Mouse (Mus musculus) limb, embryonic 11.5 days (tissue): Measurements from ENCODE around the gene Thsd7b. TPM values are rescaled to one million over a fixed set of nuclear protein-coding genes. Genes with fewer than 3 reads are reported as not detected.

Experiments used
- ATAC-seq: fragments of 200-750 bp; cut with Nextera tagmentation; 2 replicates; pipeline ENCODE4 v1.8.0; 2017; ENCODE audit warnings: low read depth; ENCODE audit not compliant: insufficient number of reproducible peaks, low FRiP score, low TSS enrichment
- DNase-seq: peaks from one replicate; pipeline ENCODE4 v3.0.0-alpha.2; 2015; ENCODE audit warnings: low spot score
- H3K27ac ChIP-seq: fragments of 300-500 bp; sonication (generic); replicated peaks from 2 replicates; pipeline ENCODE4 v1.5.1; 2014; ENCODE audit warnings: low read depth, mild to moderate bottlenecking, low read length
- H3K27me3 ChIP-seq: fragments of 300-500 bp; sonication (generic); 2 replicates; pipeline ENCODE4 v1.6.1; 2014; ENCODE audit warnings: mild to moderate bottlenecking, low read length, mixed read lengths; ENCODE audit not compliant: control insufficient read depth, insufficient read depth
- H3K36me3 ChIP-seq: fragments of 300-500 bp; sonication (generic); 2 replicates; pipeline ENCODE4 v1.6.1; 2014; ENCODE audit warnings: mild to moderate bottlenecking, low read length, moderate library complexity, mixed read lengths; ENCODE audit not compliant: control insufficient read depth, insufficient read depth
- H3K4me1 ChIP-seq: fragments of 300-500 bp; sonication (generic); 2 replicates; pipeline ENCODE4 v1.6.1; 2014; ENCODE audit warnings: low read length, mixed read lengths; ENCODE audit not compliant: control insufficient read depth, insufficient read depth
- H3K4me2 ChIP-seq: fragments of 300-500 bp; sonication (generic); 2 replicates; pipeline ENCODE4 v1.6.1; 2014; ENCODE audit warnings: low read depth, mild to moderate bottlenecking, moderate library complexity; ENCODE audit not compliant: severe bottlenecking
- H3K4me3 ChIP-seq: fragments of 300-500 bp; sonication (generic); 2 replicates; pipeline ENCODE4 v1.5.1; 2014; ENCODE audit warnings: low read depth, low read length
- H3K9ac ChIP-seq: fragments of 300-500 bp; sonication (generic); 2 replicates; pipeline ENCODE4 v1.6.1; 2014; ENCODE audit warnings: mild to moderate bottlenecking, low read length
- H3K9me3 ChIP-seq: fragments of 300-500 bp; sonication (generic); 2 replicates; pipeline ENCODE4 v1.6.1; 2016; ENCODE audit warnings: low read length; ENCODE audit not compliant: control insufficient read depth
- WGBS: fragments of 180-500 bp; shearing (Covaris S2); extraction: QIAGEN DNeasy Blood & Tissue Kit; methylation state at CpG from one replicate; pipeline ENCODE4 v1.1.7; 2014; 5-methylcytosine and 5-hydroxymethylcytosine counted together
- polyA plus RNA-seq: library from polyadenylated mRNA; unstranded; fragments of >200 nt; fragmentation: Nextera tagmentation; extraction: Ambion mirVana; gene quantifications from 2 replicates; pipeline ENCODE4 v1.2.1, GENCODE M21; 2014

Gene Thsd7b
- polyA plus RNA-seq, 1 experiment from 2014 or later: 0.40 TPM

GRCm38 (mm10) chr1:129357378-129357777 is 84.3 kb downstream of the Thsd7b start:
- no peak for DNase-seq
- Histone ChIP-seq H3K36me3 (no peaks in the 10 kb centered on the region), H3K4me2 (no peak overlapping the region), H3K4me1 (no peaks in the 10 kb centered on the region), H3K9me3 (no peaks in the 10 kb centered on the region), H3K9ac (no peak overlapping the region), H3K27me3 (no peaks in the 10 kb centered on the region), H3K4me3 (no peak overlapping the region), H3K27ac (no peak overlapping the region)
- ATAC-seq: no peak
- whole genome bisulfite sequencing: 81% methylated on average over 2 of the region's 2 CpGs

GRCm38 (mm10) chr1:129363368-129363767 is 90.3 kb downstream of the Thsd7b start:
- no peaks in the 10 kb centered on the region for H3K36me3 ChIP-seq
- no peaks in the 10 kb centered on the region for H3K4me1 ChIP-seq
- no peaks in the 10 kb centered on the region for H3K9me3 ChIP-seq
- H3K4me2 ChIP-seq: no peak overlapping the region
- 86% methylated on average over 4 of the region's 4 CpGs for WGBS
- no peak overlapping the region for H3K4me3 ChIP-seq
- ATAC-seq (no peak), DNase-seq (no peak)
- H3K9ac ChIP-seq: no peak overlapping the region
- H3K27ac ChIP-seq: no peak overlapping the region
- H3K27me3 ChIP-seq: no peaks in the 10 kb centered on the region

- Histone ChIP-seq H3K4me1 (no peaks in the 10 kb centered on the region), H3K9ac (no peak overlapping the region), H3K36me3 (no peaks in the 10 kb centered on the region), H3K9me3 (no peaks in the 10 kb centered on the region), H3K4me3 (no peak overlapping the region), H3K27ac (no peak overlapping the region), H3K27me3 (no peaks in the 10 kb centered on the region), H3K4me2 (no peak overlapping the region)
- no peak for ATAC-seq
- no peak for DNase-seq
Observed at GRCm38 (mm10) chr1:129364828-129365227, 91.7 kb downstream of the Thsd7b start.

GRCm38 (mm10) chr1:129365590-129365989 is 92.5 kb downstream of the Thsd7b start:
- Histone ChIP-seq H3K9ac (no peak overlapping the region), H3K9me3 (no peaks in the 10 kb centered on the region), H3K4me3 (no peak overlapping the region), H3K4me2 (no peak overlapping the region), H3K27me3 (no peaks in the 10 kb centered on the region), H3K27ac (no peak overlapping the region), H3K36me3 (no peaks in the 10 kb centered on the region), H3K4me1 (no peaks in the 10 kb centered on the region)
- WGBS: 73% methylated on average over 1 of the region's 1 CpGs
- DNase-seq: no peak
- no peak for ATAC-seq

- Histone ChIP-seq H3K27ac (no peak overlapping the region), H3K4me3 (no peak overlapping the region), H3K4me1 (no peaks in the 10 kb centered on the region), H3K9me3 (no peaks in the 10 kb centered on the region), H3K4me2 (no peak overlapping the region), H3K27me3 (no peaks in the 10 kb centered on the region), H3K36me3 (no peaks in the 10 kb centered on the region), H3K9ac (no peak overlapping the region)
- DNase-seq (no peak), ATAC-seq (no peak)
Observed at GRCm38 (mm10) chr1:129386479-129386878, 113.4 kb downstream of the Thsd7b start.

GRCm38 (mm10) chr1:129411584-129411983 is 138.5 kb downstream of the Thsd7b start:
- H3K4me1 ChIP-seq: no peaks in the 10 kb centered on the region
- no peak overlapping the region for H3K27ac ChIP-seq
- no peak overlapping the region for H3K4me2 ChIP-seq
- no peaks in the 10 kb centered on the region for H3K9me3 ChIP-seq
- H3K9ac ChIP-seq: no peak overlapping the region
- ATAC-seq (no peak), DNase-seq (no peak)
- H3K4me3 ChIP-seq: no peak overlapping the region
- no peaks in the 10 kb centered on the region for H3K27me3 ChIP-seq
- WGBS: 95% methylated on average over 1 of the region's 1 CpGs
- H3K36me3 ChIP-seq: no peaks in the 10 kb centered on the region

- H3K4me2 ChIP-seq: no peak overlapping the region
- no peak for ATAC-seq
- no peak overlapping the region for H3K27ac ChIP-seq
- no peaks in the 10 kb centered on the region for H3K36me3 ChIP-seq
- no peaks in the 10 kb centered on the region for H3K27me3 ChIP-seq
- no peak overlapping the region for H3K4me3 ChIP-seq
- DNase-seq: no peak
- no peaks in the 10 kb centered on the region for H3K9me3 ChIP-seq
- H3K4me1 ChIP-seq: no peaks in the 10 kb centered on the region
- H3K9ac ChIP-seq: no peak overlapping the region
Observed at GRCm38 (mm10) chr1:129421581-129421980, 148.5 kb downstream of the Thsd7b start.

GRCm38 (mm10) chr1:129464414-129464813 is 191.3 kb downstream of the Thsd7b start:
- Histone ChIP-seq H3K4me1 (no peaks in the 10 kb centered on the region), H3K36me3 (no peaks in the 10 kb centered on the region), H3K27ac (no peak overlapping the region), H3K27me3 (no peaks in the 10 kb centered on the region), H3K4me2 (no peak overlapping the region), H3K4me3 (no peak overlapping the region), H3K9ac (no peak overlapping the region), H3K9me3 (no peaks in the 10 kb centered on the region; the same call in 1 of the 2 replicates)
- no peak for DNase-seq
- WGBS: 83% methylated on average over 2 of the region's 2 CpGs
- no peak for ATAC-seq

- H3K36me3 ChIP-seq: no peaks in the 10 kb centered on the region
- H3K27ac ChIP-seq: no peak overlapping the region
- H3K9ac ChIP-seq: no peak overlapping the region
- no peak overlapping the region for H3K4me2 ChIP-seq
- no peaks in the 10 kb centered on the region for H3K4me1 ChIP-seq
- no peaks in the 10 kb centered on the region for H3K27me3 ChIP-seq
- ATAC-seq: no peak
- H3K4me3 ChIP-seq: no peak overlapping the region
- 88% methylated on average over 7 of the region's 7 CpGs for WGBS
- no peaks in the 10 kb centered on the region for H3K9me3 ChIP-seq
- DNase-seq: no peak
Observed at GRCm38 (mm10) chr1:129473504-129473903, 200.4 kb downstream of the Thsd7b start.
